11 mouse cellular contexts compared by ENCODE assay signal in the genomic region with DNA sequence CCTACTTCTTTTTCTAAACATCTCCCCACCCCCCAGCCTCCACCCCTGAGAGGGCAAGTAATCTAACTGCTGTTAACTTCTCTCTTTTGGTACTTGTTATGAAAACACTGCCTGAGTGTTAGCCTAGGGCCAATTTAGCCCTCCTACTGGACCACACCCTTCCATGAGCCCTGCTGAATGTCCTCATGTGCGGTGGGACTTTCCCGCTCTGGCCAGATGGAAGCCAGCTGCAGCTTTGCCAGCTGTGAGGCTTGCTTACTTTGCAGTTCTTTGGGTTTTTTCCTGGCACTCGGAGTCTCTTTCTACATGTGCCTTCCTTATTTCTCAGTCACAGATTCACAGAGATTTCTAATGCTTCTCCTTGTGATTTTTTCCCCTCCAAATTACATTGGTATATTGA. TPM values are rescaled to one million over a fixed set of nuclear protein-coding genes. Genes with fewer than 3 reads are reported as not detected.
DNase-seq lines count a peak whose midpoint lies in the region.
"Had no signal": no experiment of that assay in that cellular context is flagged by ENCODE, and none has a peak within 500 bp of the region (broad histone marks: within the 10 kb centered on the region; RNA-seq: fewer than 3 reads in every experiment).

No protein-coding gene starts in this region.

- 54% methylated on average over 3 of the region's 3 CpGs for WGBS in embryonic facial prominence, embryonic 10.5 days

- H3K4me1 ChIP-seq in embryonic facial prominence, embryonic 10.5 days, result peaks cover 16% of the 10 kb centered on the region
- H3K4me1 ChIP-seq: hindbrain, embryonic 15.5 days; neural tube, embryonic 12.5 days had no signal

- no peaks in the 10 kb centered on the region for H3K27me3 ChIP-seq in embryonic facial prominence, embryonic 10.5 days (replicated peaks; ENCODE audit: low read depth, poor library complexity, severe bottlenecking)
- H3K27me3 ChIP-seq: hindbrain, embryonic 15.5 days; lung, embryonic 15.5 days; neural tube, embryonic 12.5 days had no signal

- no peak overlapping the region for H3K4me3 ChIP-seq in embryonic facial prominence, embryonic 10.5 days
- H3K4me3 ChIP-seq: hindbrain, embryonic 15.5 days; lung, embryonic 15.5 days; neural tube, embryonic 12.5 days had no signal

- intact Hi-C loops in heart, postnatal 14 days (cut with DNase I), result no loop called here

- no peak overlapping the region for H3K27ac ChIP-seq in embryonic facial prominence, embryonic 10.5 days (replicated peaks)
- H3K27ac ChIP-seq: hindbrain, embryonic 15.5 days; lung, embryonic 15.5 days; neural tube, embryonic 12.5 days had no signal

- peak; percentile 13 to 18 for DNase-seq in spleen, postnatal 36 days (ENCODE audit: low spot score in 2 of 2)
- DNase-seq in spleen, adult 12 weeks (ENCODE audit: low spot score), result no peak
- peak; percentile 21 for DNase-seq in embryonic facial prominence, embryonic 10.5 days (ENCODE audit: low spot score)
- DNase-seq in heart, postnatal 14 days, result peak; percentile 45 to 58
- DNase-seq in skeletal muscle tissue, adult 2 months (ENCODE audit: low read depth, low spot score), result peak; percentile 72
- no peak for DNase-seq in thymus, postnatal 14 days
- no peak for DNase-seq in retina, postnatal 1 day
- DNase-seq: cerebellum, postnatal 10 days had no signal

- H3K9me3 ChIP-seq in embryonic facial prominence, embryonic 10.5 days, result no peaks in the 10 kb centered on the region
- H3K9me3 ChIP-seq: hindbrain, embryonic 15.5 days; lung, embryonic 15.5 days; neural tube, embryonic 12.5 days had no signal

- no peaks in the 10 kb centered on the region for H3K36me3 ChIP-seq in embryonic facial prominence, embryonic 10.5 days (replicated peaks)
- H3K36me3 ChIP-seq: hindbrain, embryonic 15.5 days; lung, embryonic 15.5 days; neural tube, embryonic 12.5 days had no signal

RNA-seq across cellular contexts. Expression of gene Prss23, which starts 45.3 kb away (rescaled TPM):
- polyA plus RNA-seq in embryonic facial prominence, embryonic 10.5 days (2016; fragmentation: Nextera tagmentation; extraction: Ambion mirVana), result 33.1 and 33.4 TPM in 2 replicates
- total RNA-seq in heart, postnatal 14 days (2021), result 10 to 100 TPM; 28.8 to 30.4 TPM

Comparison
In these comparisons a context has a peak if more than half of its experiments do, and no peak if none do; other contexts are left out.
1. DNase-seq: peak in spleen, postnatal 36 days (2 of 2), embryonic facial prominence, embryonic 10.5 days (single experiment), heart, postnatal 14 days (2 of 2) and skeletal muscle tissue, adult 2 months (single experiment); none in spleen, adult 12 weeks (single experiment), thymus, postnatal 14 days (single experiment) and retina, postnatal 1 day (single experiment).